Mouse (Mus musculus) ES-E14 (cell line): ENCODE measurements at regions not wholly inside any gene's neighbourhood (a gene's known extent, or its start where the extent isn't known, plus 50 kb on each side); places are given as distances from the start of the nearest gene placed in this dataset.

Experiments
- HCFC1 ChIP-seq: IDR thresholded peaks from 2 replicates; pipeline ENCODE4 v1.6.1; 2012; ENCODE audit warnings: low read length, inconsistent platforms, borderline replicate concordance; ENCODE audit not compliant: insufficient read depth
- MAFK ChIP-seq: IDR thresholded peaks from 2 replicates; pipeline ENCODE4 v1.6.1; 2014; ENCODE audit warnings: mild to moderate bottlenecking, low read depth, low read length, inconsistent platforms; ENCODE audit not compliant: insufficient read depth
- ZC3H11A ChIP-seq: IDR thresholded peaks from 2 replicates; pipeline ENCODE4 v1.6.1; 2012; ENCODE audit warnings: low read depth, mild to moderate bottlenecking, inconsistent platforms, low read length, borderline replicate concordance

DNA sequence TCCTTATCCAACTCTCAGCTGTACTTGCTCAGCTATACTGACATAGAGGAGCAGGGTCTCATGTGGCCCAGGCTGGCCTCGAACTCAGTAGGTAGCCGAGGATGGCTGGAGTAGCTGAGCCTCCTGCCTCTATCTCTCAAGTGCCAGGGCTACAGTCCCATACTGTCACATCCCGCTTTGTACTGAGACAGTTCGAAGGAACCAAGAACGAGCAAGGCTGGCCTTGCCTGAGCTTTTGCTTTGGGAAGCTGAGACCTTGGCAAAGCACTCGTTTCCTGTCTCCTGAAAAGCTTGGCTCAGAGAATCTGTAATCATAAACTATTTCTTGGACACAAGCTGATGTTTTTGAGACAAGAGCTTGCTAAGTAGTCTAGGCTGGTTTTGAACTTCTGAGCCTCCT is 169.7 kb downstream of the Papss1 start:
- no peak for TF ChIP-seq MAFK
- no peak for TF ChIP-seq ZC3H11A
- TF ChIP-seq HCFC1, result no peak
